Mouse (Mus musculus) lung, postnatal 14 days (tissue): Measurements from ENCODE around the gene Hes6.

Experiments used
- DNase-seq: peaks from one replicate; pipeline ENCODE4 v3.0.0; 2021

The Hes6 gene

GRCm38 (mm10) chr1:91398260-91399062 lies 15.4 kb downstream of the Hes6 start, which contains the start of gene Ilkap:
Gene Ilkap, minus strand, starts transcription at chr1:91398815.
- peak; percentile 81 for DNase-seq

- DNase-seq, result peak; percentile 20
These were observed 15.9 kb downstream of the Hes6 start for GRCm38 (mm10) chr1:91397927-91398259.

- no peak for DNase-seq
These were observed 23.5 kb downstream of the Hes6 start for GRCm38 (mm10) chr1:91390369-91390768.

GRCm38 (mm10) chr1:91381091-91381471 lies 32.8 kb downstream of the Hes6 start:
- DNase-seq, result no peak

- peak; percentile 86 for DNase-seq
These were observed 33.3 kb downstream of the Hes6 start for GRCm38 (mm10) chr1:91380453-91381090.

GRCm38 (mm10) chr1:91373414-91373835 lies 40.4 kb downstream of the Hes6 start:
- no peak for DNase-seq

GRCm38 (mm10) chr1:91370055-91370454 lies 43.8 kb downstream of the Hes6 start:
- no peak for DNase-seq

GRCm38 (mm10) chr1:91369408-91369807 lies 44.4 kb downstream of the Hes6 start:
- no peak for DNase-seq

GRCm38 (mm10) chr1:91367295-91367694 lies 46.5 kb downstream of the Hes6 start:
- DNase-seq, result no peak

- DNase-seq, result peak; percentile 81
These were observed 47.4 kb downstream of the Hes6 start, which contains the start of gene Erfe for GRCm38 (mm10) chr1:91366215-91367108. Gene Erfe, plus strand, starts transcription at chr1:91366430.

GRCm38 (mm10) chr1:91365816-91366214 lies 48.0 kb downstream of the Hes6 start:
- no peak for DNase-seq

GRCm38 (mm10) chr1:91364822-91365644 lies 48.8 kb downstream of the Hes6 start:
- DNase-seq, result no peak

- no peak for DNase-seq
These were observed 51.7 kb downstream of the Hes6 start for GRCm38 (mm10) chr1:91362113-91362512.
